Mouse (Mus musculus) myocyte (in vitro differentiated cells): Measurements from ENCODE around the gene Gng7. TPM values are rescaled to one million over a fixed set of nuclear protein-coding genes. Genes with fewer than 3 reads are reported as not detected.
"Not testable (repeated sequence)": the region's sequence is repeated elsewhere in the genome, so short reads cannot be mapped to it uniquely, and the experiment has no call there.

ENCODE experiments used
- H3K27me3 ChIP-seq: one replicate; pipeline ENCODE4 v1.6.1; 2011; ENCODE audit not compliant: control insufficient read depth, insufficient read depth, insufficient read length
- H3K36me3 ChIP-seq: one replicate; pipeline ENCODE4 v1.6.1; 2011; ENCODE audit not compliant: control insufficient read depth, insufficient read depth
- H3K4me2 ChIP-seq: one replicate; pipeline ENCODE4 v1.6.1; 2011; ENCODE audit warnings: low read depth, control low read depth
- H3K4me3 ChIP-seq: one replicate; pipeline ENCODE4 v1.5.1; 2011; ENCODE audit warnings: mild to moderate bottlenecking, control low read depth, moderate library complexity
- H3K79me2 ChIP-seq: one replicate; pipeline ENCODE4 v1.6.1; 2011; ENCODE audit not compliant: control insufficient read depth, insufficient read depth
- H3ac ChIP-seq: one replicate; pipeline ENCODE4 v1.6.1; 2011; ENCODE audit not compliant: control insufficient read depth, insufficient read length
- CEBPB ChIP-seq: IDR thresholded peaks from 2 replicates; pipeline ENCODE4 v1.6.1; 2011; ENCODE audit warnings: mild to moderate bottlenecking, moderate library complexity; ENCODE audit not compliant: poor library complexity, insufficient read depth, severe bottlenecking
- E2F4 ChIP-seq: IDR thresholded peaks from one replicate; pipeline ENCODE4 v1.6.1; 2011; ENCODE audit warnings: mild to moderate bottlenecking, control low read depth, moderate library complexity; ENCODE audit not compliant: insufficient read depth
- MAX ChIP-seq: IDR thresholded peaks from one replicate; pipeline ENCODE4 v1.6.1; 2011; ENCODE audit warnings: low read depth, mild to moderate bottlenecking, control low read depth
- MYOD1 ChIP-seq, 3 experiments: IDR thresholded peaks; one replicate each; pipeline ENCODE4 v1.6.1; 2011; ENCODE audit warnings: control low read depth in 2 of 3, low read depth in 2 of 3, mild to moderate bottlenecking in 2 of 3, moderate library complexity in 1 of 3; ENCODE audit not compliant: insufficient read length in 2 of 3, control insufficient read depth in 1 of 3
- MYOG ChIP-seq, 3 experiments: IDR thresholded peaks; one replicate each; pipeline ENCODE4 v1.6.1; 2011; ENCODE audit warnings: control low read depth in 2 of 3, low read depth in 2 of 3, mild to moderate bottlenecking in 2 of 3; ENCODE audit not compliant: insufficient read length in 2 of 3, control insufficient read depth in 1 of 3, insufficient read depth in 1 of 3
- POLR2A ChIP-seq: IDR thresholded peaks from one replicate; pipeline ENCODE4 v1.6.1; 2011; ENCODE audit warnings: low read depth, mild to moderate bottlenecking, control low read depth, moderate library complexity; ENCODE audit not compliant: insufficient read length
- POLR2AphosphoS2 ChIP-seq: IDR thresholded peaks from one replicate; pipeline ENCODE4 v1.6.1; 2011; ENCODE audit warnings: low read depth, control low read depth; ENCODE audit not compliant: insufficient read length
- REST ChIP-seq: IDR thresholded peaks from one replicate; pipeline ENCODE4 v1.6.1; 2011; ENCODE audit warnings: mild to moderate bottlenecking, control low read depth, moderate library complexity; ENCODE audit not compliant: insufficient read depth, insufficient read length
- SRF ChIP-seq: IDR thresholded peaks from one replicate; pipeline ENCODE4 v1.6.1; 2011; ENCODE audit warnings: low read depth; ENCODE audit not compliant: control insufficient read depth, insufficient read length
- TCF12 ChIP-seq: IDR thresholded peaks from one replicate; pipeline ENCODE4 v1.6.1; 2011; ENCODE audit warnings: mild to moderate bottlenecking, control low read depth; ENCODE audit not compliant: poor library complexity, insufficient read depth, severe bottlenecking
- TCF3 ChIP-seq: IDR thresholded peaks from one replicate; pipeline ENCODE4 v1.6.1; 2011; ENCODE audit warnings: low read depth, control low read depth; ENCODE audit not compliant: insufficient read length
- USF1 ChIP-seq: IDR thresholded peaks from one replicate; pipeline ENCODE4 v1.6.1; 2011; ENCODE audit warnings: low read depth, mild to moderate bottlenecking, control low read depth, moderate library complexity
- polyA plus RNA-seq: library from polyadenylated mRNA; unstranded; fragments of >200 nt; fragmentation: generic; extraction: Trizol; gene quantifications from one replicate; pipeline ENCODE4 v1.2.1, GENCODE M21; 2012; ENCODE audit warnings: missing spikeins

Gene Gng7
- polyA plus RNA-seq, 1 experiment = 0.47 TPM

GRCm38 (mm10) chr10:81050645-81051044 is 35.9 kb upstream of the Gng7 start:
- Histone ChIP-seq H3K27me3 (no peaks in the 10 kb centered on the region), H3K4me3 (no peak overlapping the region), H3K79me2 (peaks cover 26% of the 10 kb centered on the region), H3K36me3 (peaks cover 16% of the 10 kb centered on the region), H3K4me2 (no peak overlapping the region), H3ac (no peak overlapping the region)
- no peak for TF ChIP-seq POLR2A
- no peak for TF ChIP-seq MYOD1 (IDR thresholded peaks at IDR 0.05; ENCODE audit: control insufficient read depth in 1 of 3, insufficient read length in 2 of 3, low read depth in 2 of 3)
- no peak for TF ChIP-seq E2F4
- TF ChIP-seq MAX = no peak
- no peak for TF ChIP-seq TCF12
- no peak for TF ChIP-seq POLR2AphosphoS2
- TF ChIP-seq TCF3 = no peak
- TF ChIP-seq SRF = no peak
- TF ChIP-seq MYOG (IDR thresholded peaks at IDR 0.05; ENCODE audit: control insufficient read depth in 1 of 3, insufficient read depth in 1 of 3, insufficient read length in 2 of 3, low read depth in 2 of 3) = no peak
- no peak for TF ChIP-seq REST
- TF ChIP-seq USF1 = no peak
- no peak for TF ChIP-seq CEBPB

- H3K4me2 ChIP-seq, H3ac ChIP-seq, H3K4me3 ChIP-seq, H3K27me3 ChIP-seq, H3K79me2 ChIP-seq: not testable (repeated sequence)
- H3K36me3 ChIP-seq = peaks cover 18% of the 10 kb centered on the region
Observed at GRCm38 (mm10) chr10:81045246-81045645, 30.5 kb upstream of the Gng7 start.

DNA sequence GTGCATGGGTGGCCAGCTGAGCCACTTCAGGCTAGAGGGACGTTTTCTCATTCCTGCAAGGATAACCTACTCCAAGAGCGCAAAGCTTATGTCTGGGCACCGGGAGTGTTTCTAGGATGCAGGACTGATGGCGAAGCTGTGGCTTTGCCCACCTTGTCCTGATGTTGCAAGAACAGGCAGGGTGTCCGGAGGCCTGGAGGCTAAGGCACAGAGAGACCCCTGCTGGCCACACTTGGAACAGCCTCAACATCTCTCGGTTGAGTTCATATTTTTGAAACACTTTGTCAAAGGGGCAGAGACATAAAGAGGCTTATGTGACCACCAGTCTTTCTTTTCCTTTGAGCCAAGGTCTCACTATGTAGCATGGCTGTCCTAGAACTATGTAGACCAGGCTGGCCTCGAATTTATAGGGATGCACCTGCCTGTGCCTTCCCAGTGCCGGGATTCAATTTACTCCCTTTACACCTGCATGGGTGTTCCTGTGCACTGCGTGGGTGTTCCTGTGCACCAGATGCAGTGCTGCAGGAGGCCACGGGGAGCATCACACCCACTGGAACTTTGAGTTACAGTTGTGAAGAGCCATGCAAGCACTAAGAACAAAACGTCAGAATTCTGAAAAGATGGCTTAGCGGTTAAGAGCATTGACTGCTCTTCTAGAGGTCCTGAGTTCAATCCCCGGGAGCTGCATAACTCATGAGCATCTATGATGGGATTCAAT is 26.9 kb upstream of the Gng7 start:
- Histone ChIP-seq H3K4me3 (no peak overlapping the region), H3K27me3 (no peaks in the 10 kb centered on the region)
- TF ChIP-seq MAX (no peak), TCF12 (no peak), REST (no peak), TCF3 (no peak), MYOG (IDR thresholded peaks at IDR 0.05; ENCODE audit: control insufficient read depth in 1 of 3, insufficient read depth in 1 of 3, insufficient read length in 2 of 3, low read depth in 2 of 3) (no peak), MYOD1 (IDR thresholded peaks at IDR 0.05; ENCODE audit: control insufficient read depth in 1 of 3, insufficient read length in 2 of 3, low read depth in 2 of 3) (no peak), POLR2A (no peak), CEBPB (peak; percentile 60; the same call in 1 of the 2 replicates), POLR2AphosphoS2 (peak; percentile 16), USF1 (no peak)

GRCm38 (mm10) chr10:81036988-81037580 is 22.3 kb upstream of the Gng7 start, which contains the start of gene Slc39a3:
Slc39a3 (minus strand) TSS chr10:81037426.
- no peaks in the 10 kb centered on the region for H3K36me3 ChIP-seq
- H3K27me3 ChIP-seq = no peaks in the 10 kb centered on the region
- H3ac ChIP-seq = peak within 1 kb of the TSS; percentile 2
- H3K4me2 ChIP-seq = peak within 1 kb of the TSS; percentile 68
- peak; percentile 63 for TF ChIP-seq TCF3
- no peak for TF ChIP-seq CEBPB
- TF ChIP-seq MYOG (IDR thresholded peaks at IDR 0.05; ENCODE audit: control insufficient read depth in 1 of 3, insufficient read depth in 1 of 3, insufficient read length in 2 of 3, low read depth in 2 of 3) = peak in 2 of 3 experiments; percentile 74 to 75
- peak; percentile 68 for TF ChIP-seq POLR2A
- TF ChIP-seq MYOD1 (IDR thresholded peaks at IDR 0.05; ENCODE audit: control insufficient read depth in 1 of 3, insufficient read length in 2 of 3, low read depth in 2 of 3) = peak in 2 of 3 experiments; percentile 72 to 83
- TF ChIP-seq POLR2AphosphoS2 = no peak
- peak; percentile 93 for TF ChIP-seq REST
- no peaks in the 10 kb centered on the region for H3K79me2 ChIP-seq
- peak within 1 kb of the TSS; percentile 35 for H3K4me3 ChIP-seq

More for the DNA sequence above, 26.9 kb upstream of the Gng7 start:
- no peaks in the 10 kb centered on the region for H3K79me2 ChIP-seq
- no peak overlapping the region for H3K4me2 ChIP-seq
- H3K36me3 ChIP-seq = peaks cover 5% of the 10 kb centered on the region
- no peak overlapping the region for H3ac ChIP-seq

DNA sequence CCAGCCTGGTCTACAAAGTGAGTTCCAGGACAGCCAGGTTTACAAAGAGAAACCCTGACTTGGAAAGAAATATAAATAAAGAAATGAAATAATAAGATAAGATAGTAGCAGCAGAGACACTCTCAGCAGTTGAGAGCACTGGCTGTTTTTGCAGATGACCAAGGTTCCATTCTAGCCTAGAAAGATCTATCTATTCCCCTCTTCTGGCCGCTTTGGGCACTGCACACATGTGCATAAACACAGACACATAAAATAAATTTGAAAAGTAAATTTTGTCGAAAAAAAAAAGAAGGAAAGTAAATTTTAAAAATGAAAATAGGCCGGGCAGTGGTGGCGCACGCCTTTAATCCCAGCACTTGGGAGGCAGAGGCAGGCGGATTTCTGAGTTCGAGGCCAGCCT is 21.5 kb upstream of the Gng7 start:
- Histone ChIP-seq H3K36me3 (no peaks in the 10 kb centered on the region), H3K79me2 (no peaks in the 10 kb centered on the region), H3K4me2 (peak overlapping the region; percentile 68), H3K27me3 (no peaks in the 10 kb centered on the region), H3K4me3 (peak overlapping the region; percentile 35), H3ac (peak overlapping the region; percentile 2)
- TF ChIP-seq MYOG (IDR thresholded peaks at IDR 0.05; ENCODE audit: control insufficient read depth in 1 of 3, insufficient read depth in 1 of 3, insufficient read length in 2 of 3, low read depth in 2 of 3) (no peak), SRF (no peak), POLR2AphosphoS2 (no peak), USF1 (no peak), MYOD1 (IDR thresholded peaks at IDR 0.05; ENCODE audit: control insufficient read depth in 1 of 3, insufficient read length in 2 of 3, low read depth in 2 of 3) (no peak), TCF12 (no peak), MAX (no peak), REST (no peak), POLR2A (no peak), E2F4 (no peak)
